Mouse (Mus musculus): ENCODE data around the gene Mycl.

Mycl gene

DNA sequence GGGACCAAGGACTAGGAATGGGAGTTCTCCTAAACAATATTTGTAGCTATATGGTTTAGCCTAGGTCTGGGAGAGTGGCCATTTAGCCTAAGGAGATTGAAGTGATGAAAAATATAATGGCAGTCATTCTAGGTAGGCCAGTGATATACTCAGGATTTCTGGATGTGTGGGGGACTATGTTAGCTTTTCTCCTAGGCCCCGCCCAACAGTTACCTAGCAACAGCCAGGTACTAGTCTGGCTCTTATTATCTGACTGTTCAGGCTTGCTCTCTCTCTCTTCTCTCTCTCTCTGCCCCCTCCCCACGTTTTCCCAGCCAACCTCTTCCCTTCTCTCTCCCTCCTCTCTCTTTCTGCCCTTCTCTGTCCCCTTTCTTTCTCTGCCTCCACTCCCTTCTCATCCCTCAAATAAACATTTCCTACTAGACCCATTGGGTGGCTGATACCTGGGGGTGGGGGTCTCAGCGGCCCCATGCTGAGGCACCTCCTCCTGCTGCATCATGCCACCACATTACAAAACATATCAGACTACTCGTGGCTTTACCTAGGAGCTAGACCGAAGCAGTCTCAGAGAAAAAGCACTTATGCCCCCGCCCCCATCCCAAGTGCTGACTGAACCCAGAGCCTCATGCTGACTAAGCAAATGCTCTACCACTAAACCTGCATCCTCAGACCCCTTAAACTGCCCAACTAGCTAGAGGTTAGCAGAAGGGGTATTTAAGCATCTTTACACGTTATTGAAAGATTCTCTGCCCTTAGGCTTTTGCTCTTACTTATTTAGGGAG lies 19.2 kb downstream of the Mycl start:
- DNase-seq (ENCODE audit: low read depth) = no peak

DNA sequence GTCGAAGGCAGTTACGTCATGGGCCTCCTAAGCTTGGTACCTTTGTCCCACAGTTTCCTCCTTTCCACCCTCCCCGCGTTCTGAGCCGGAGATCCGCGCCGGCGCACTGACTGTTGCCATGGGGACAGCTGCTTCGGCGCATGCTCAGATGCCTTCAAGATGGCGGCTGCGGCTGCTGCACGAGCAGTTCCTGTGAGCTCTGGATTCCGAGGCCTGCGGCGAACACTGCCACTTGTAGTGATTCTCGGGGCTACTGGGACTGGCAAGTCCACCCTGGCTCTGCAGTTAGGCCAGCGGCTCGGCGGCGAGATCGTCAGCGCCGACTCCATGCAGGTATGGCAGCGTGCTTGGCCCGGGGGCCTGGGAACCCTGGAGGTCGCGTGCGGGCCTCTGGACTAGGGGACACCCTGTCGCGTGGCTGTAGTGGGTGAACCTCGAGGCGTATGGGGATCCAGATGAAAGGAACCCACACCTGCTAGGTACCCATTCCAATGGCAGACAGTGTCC lies 21.1 kb downstream of the Mycl start, which contains the start of gene Trit1:
TSS of gene Trit1 (plus strand) at position 147 of the 507 bp plus-strand sequence.
- peak; percentile 91 for DNase-seq (ENCODE audit: low read depth)

DNA sequence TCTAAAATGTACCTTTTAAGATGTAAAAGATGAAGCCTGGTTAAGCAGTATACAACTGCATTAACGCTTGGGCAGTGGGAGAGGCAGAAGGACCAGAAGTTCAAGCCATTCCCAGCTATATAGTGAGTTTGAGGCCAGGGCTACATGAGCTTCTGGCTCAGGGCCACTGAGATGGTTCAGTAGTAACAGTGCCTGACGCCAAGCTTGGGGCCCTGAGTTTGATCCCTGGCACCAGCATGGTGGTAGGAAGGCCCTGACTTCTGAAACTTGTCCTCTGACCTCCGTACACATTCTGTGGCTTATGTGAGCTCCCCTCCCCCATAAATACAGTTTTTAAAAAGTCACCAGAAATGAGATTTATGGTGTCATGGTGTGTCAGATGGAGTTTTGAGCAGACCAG lies 26.1 kb downstream of the Mycl start:
- no peak for DNase-seq (ENCODE audit: low read depth)

DNA sequence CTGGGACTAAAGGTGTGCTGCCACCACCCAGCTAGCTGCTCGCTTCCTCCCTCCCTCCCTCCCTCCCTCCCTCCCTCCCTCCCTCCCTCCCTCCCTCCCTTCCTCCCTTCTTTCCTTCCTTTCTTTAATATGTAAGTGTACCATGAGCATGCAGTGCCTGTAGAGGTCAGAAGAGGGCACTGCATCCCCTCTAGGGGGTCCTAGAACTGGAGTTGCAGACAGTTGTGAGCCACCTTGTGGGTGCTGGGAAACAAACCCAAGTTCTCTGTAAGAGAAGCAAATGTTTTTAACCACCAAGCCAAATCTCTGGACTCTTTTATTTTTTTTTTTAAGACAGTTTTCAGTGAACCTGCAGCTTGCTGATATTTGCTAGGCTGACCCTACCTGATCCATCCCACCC lies 27.4 kb downstream of the Mycl start:
- DNase-seq (ENCODE audit: low read depth) = no peak

DNA sequence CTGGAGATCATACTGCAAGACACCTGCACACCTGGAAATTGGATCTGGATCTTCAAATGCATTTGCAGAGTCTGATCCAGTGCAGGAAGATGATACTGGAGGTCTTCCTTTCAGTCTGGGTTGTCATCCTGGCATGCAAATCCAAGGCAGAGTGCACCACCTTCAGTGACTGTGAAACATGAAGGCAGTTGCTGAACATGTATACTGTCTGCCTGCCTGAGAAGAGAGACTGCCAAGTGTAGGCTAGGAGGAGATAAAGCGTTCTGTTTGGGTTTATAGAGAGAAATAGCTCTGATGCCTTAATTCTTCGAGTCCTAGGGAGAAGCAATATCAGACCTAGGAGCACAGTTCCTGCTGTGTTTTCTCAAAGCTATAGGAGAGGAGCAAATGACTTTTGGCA lies 30.0 kb downstream of the Mycl start:
- no peak for DNase-seq (ENCODE audit: low read depth)

DNA sequence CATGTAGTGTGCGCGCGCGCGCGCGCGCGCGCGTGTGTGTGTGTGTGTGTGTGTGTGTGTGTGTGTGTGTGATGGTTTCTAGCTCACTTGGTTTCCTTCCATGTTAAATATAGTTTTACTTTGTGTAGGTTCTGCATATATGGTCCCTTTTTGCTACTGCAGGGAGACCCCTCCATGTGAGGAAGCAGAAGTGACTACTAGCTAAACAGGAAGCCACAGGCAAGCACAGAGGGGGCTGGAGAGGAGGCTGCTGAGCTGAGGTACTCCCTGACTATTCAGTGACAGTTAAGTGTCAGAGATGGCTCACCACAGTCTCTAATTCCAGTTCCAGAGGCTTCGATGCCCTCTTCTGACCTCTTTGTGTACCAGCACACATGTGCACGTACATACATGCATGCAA lies 30.7 kb downstream of the Mycl start:
- DNase-seq (ENCODE audit: low read depth) = peak; percentile 59

DNA sequence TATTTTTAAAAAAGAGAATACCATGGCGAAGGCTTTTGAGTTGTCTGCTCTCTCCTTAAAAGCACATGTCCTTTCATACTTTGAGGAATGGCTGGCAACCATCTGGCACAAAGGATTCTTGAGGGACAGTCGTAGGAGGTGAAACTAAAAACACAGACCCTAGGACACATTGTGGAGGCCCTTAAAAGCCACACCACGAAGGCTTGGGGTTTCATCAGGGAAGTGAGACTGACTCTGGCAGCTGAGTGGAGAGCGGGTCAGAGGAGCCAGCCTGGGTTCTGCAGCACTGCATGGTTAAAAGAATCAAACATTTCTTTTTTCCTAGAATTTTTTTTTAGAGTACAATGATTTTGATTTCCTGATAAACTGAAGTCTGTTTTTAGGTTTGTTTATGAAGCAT lies 31.1 kb downstream of the Mycl start:
- DNase-seq (ENCODE audit: low read depth) = no peak

DNA sequence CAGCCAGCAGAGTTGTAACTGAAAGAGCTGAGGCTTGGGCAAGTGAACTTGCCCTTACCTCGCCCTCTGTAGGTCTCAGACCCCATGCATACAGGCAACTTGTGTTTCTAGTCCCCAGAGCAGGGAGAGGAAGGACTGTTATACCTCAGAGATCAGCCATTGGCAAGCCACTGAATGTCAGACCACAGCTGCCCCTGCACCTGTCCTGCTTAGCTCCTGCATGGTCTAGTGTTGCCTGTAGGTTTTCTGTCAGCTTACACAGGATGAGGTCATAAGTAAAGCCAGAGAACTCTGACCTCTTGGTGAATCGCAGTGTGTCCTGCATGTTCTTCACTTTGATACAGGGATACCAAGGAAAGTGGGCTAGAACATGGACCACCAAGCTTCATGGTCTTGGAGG lies 39.4 kb downstream of the Mycl start:
- DNase-seq (ENCODE audit: low read depth) = no peak

DNA sequence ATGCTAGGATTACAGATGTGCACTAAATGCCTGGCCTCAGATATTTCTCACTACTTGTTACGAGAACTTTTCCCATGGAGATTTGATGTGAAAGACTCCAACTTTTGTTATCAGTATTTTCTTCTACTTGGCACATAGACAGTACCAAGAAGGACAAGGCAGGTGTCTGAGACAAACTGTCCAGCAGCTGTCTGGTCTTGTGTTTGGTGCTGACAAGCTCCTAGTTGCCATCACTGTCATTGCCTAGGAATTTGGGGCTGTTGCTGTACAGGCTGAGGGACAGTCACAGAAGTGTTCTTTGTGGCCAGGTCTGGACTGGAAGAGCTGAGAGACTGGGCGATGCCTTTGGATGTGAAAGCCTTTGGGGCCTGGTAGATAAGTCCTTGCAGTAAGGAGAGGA lies 40.2 kb downstream of the Mycl start:
- DNase-seq (ENCODE audit: low read depth) = no peak

DNA sequence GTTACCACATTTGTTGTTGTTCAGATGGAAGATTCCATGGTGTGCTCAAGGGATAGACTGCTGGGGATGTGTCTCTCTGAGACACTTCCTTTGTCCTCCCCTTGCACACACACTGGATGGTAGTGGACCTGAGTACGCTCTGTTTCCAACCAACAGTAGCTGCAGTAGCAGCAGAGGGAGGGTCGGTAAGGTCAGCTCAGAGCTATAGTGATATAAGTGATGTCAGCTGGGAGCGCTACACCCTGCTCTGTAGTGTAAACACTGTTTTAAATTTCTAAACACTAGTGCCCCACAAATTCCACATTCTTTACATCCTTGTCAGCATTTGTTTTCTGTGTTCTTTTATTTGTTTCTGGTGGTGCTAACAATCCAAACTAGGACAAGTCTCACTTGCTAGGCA lies 41.3 kb downstream of the Mycl start:
- no peak for DNase-seq (ENCODE audit: low read depth)

DNA sequence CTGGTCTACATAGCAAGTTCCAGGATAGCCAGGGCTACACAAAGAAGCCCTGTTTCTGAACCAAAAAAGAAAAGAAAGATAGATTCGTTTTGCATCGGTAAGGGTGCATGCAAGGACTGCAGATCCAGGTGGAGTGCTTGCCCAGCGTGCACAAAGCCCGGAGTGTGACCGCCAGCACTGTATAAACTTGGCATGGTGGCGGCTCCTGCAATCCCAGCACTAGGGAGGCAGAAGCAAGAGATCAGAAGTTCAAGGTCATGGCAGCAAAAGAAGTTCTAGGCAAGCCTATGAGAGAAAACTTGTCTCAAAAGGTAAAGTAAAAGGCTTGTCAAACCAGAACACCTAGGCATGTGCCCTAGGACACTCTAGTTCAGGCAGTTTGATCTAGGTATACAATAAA lies 45.7 kb downstream of the Mycl start:
- no peak for DNase-seq (ENCODE audit: low read depth)

DNA sequence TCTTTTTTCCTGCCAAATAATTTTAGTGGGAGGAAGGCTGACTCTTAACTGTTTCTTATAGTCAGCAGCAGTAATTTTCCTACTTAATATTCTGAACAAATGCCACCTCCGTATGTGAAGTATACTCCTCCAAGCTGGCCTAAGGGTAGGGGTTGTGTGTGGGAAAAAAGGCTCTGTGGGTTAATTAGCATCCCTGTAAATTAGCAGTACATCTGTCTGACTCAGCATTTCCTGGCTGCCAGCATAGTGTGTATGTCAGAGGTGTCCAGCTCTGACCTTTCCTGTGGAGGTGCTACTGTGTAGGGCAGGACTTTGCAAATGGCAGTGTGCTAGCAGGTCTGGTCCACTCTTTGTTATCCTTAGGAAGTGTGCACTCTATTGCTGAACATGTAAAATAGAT lies 48.4 kb downstream of the Mycl start:
- no peak for DNase-seq (ENCODE audit: low read depth)

DNA sequence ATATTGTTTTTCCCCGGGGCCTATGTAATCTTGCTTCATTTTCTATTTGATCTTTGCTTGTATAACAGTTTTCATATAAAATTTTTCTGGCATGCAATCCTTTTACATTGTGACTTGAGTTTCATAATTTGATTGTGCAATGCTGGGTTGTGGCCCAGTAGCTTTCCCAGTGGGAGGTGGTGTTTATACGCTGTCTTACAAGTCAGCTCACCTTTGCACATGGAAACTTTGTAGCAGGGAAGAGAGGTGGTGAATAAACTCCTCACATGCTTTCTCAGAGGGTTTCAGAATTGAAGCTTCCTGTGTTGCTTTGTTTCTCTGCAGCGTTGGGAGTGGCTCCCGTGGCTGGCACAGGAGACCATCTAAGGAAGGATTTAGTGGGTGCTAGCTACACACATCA lies 49.4 kb downstream of the Mycl start:
- no peak for DNase-seq (ENCODE audit: low read depth)

DNA sequence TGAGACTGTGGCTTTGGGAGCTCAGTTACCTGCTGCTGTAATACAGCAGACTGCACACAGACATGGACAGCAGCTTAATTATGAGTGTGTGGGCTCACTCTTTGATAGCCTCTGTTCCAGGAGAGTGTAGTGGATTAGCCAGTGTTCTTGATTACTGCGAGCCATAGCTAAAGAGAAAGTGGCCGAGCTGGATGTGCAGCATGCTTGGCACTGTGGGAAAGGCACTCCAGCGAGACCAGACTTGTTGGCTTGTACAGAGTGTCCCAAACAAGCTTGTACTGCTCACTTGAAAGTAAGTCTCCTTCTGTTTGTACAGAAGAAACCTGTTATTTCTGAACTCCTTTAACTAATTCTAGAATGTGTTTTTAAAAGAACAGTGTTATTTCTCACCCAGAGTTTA lies 50.8 kb downstream of the Mycl start:
- no peak for DNase-seq (ENCODE audit: low read depth)

DNA sequence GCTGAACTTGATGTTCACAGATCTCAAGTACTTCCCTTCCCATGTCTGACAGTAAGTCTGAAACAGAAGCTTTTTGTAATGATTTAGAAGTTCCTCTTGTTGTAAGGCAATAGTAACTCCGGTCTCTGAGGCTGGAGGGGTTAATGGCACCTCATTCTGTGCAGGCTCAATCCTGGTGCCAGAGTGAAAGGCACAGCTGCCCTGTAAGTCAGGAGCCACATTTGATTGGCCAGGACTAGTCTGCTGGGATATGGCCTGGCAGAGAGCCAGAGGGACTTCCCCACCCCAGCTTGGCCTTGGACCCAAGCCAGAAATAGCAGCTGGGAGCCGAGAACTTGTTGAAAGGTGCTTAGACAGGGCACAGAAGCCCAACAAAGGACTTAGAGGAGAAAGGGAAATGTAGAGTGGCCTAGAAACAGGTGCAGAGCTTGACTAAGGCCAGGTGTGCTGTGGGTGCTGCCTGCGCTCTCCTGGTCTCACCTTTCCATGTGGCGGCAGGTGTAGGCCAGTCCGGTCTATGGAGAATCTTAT lies 55.3 kb downstream of the Mycl start:
- peak; percentile 86 for DNase-seq (ENCODE audit: low read depth)
